Mouse (Mus musculus): Measurements from ENCODE around the gene Gcnt2.

- TF ChIP-seq CTCF (IDR thresholded peaks at IDR 0.05; ENCODE audit: low read depth) (no peak), EP300 (IDR thresholded peaks at IDR 0.05; ENCODE audit: low read depth) (no peak)
These were observed 8.3 kb upstream of the Gcnt2 start for GRCm38 (mm10) chr13:40851281-40851680.
